Mouse (Mus musculus): ENCODE results near the gene Cracr2b. TPM values are rescaled to one million over a fixed set of nuclear protein-coding genes. Genes with fewer than 3 reads are reported as not detected.

The Cracr2b gene
- total and polyA plus RNA-seq, 2 experiments from 2014 or later, result 5.3 to 5.9 TPM

DNA sequence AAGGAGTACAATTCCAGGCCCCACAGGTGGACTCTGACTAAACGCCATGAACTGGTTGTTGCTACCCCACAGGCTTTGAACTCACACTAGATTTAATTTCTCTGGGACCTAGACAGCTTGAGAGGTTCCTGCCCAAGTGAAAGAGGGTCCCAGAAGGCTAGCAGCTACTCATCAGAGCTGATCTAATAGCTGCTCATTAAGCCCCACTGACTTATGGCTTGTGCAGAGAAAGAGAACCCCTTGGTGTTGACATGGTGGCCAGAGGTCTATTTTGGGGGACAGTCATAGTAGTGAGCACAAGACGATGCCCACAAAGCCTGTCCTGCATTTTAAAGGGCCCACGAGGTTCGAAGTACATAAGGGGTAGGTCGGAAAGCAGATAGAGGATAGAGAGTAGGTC lies 13.3 kb downstream of the Cracr2b start:
- WGBS, result 12% methylated on average over 5 of the region's 5 CpGs
- TF ChIP-seq CTCF (IDR thresholded peaks at IDR 0.05), result no peak
- DNase-seq (ENCODE audit: low spot score) (no peak), ATAC-seq (ENCODE audit: low FRiP score) (no peak)
- Histone ChIP-seq H3K4me3 (ENCODE audit: low read depth, low read length) (peak overlapping the region; percentile 74), H3K27ac (ENCODE audit: low read depth, low read length) (no peak overlapping the region), H3K9me3 (ENCODE audit: low read length) (no peaks in the 10 kb centered on the region), H3K27me3 (ENCODE audit: insufficient read depth, low read length) (peaks cover 12% of the 10 kb centered on the region), H3K9ac (replicated peaks; ENCODE audit: low read length, poor library complexity, severe bottlenecking) (peak overlapping the region; percentile 87), H3K4me1 (ENCODE audit: insufficient read depth, low read length) (peaks cover 11% of the 10 kb centered on the region), H3K4me2 (ENCODE audit: low read depth, low read length, poor library complexity, severe bottlenecking) (peak overlapping the region; percentile 93), H3K36me3 (ENCODE audit: insufficient read depth, low read length) (peaks cover 22% of the 10 kb centered on the region)

DNA sequence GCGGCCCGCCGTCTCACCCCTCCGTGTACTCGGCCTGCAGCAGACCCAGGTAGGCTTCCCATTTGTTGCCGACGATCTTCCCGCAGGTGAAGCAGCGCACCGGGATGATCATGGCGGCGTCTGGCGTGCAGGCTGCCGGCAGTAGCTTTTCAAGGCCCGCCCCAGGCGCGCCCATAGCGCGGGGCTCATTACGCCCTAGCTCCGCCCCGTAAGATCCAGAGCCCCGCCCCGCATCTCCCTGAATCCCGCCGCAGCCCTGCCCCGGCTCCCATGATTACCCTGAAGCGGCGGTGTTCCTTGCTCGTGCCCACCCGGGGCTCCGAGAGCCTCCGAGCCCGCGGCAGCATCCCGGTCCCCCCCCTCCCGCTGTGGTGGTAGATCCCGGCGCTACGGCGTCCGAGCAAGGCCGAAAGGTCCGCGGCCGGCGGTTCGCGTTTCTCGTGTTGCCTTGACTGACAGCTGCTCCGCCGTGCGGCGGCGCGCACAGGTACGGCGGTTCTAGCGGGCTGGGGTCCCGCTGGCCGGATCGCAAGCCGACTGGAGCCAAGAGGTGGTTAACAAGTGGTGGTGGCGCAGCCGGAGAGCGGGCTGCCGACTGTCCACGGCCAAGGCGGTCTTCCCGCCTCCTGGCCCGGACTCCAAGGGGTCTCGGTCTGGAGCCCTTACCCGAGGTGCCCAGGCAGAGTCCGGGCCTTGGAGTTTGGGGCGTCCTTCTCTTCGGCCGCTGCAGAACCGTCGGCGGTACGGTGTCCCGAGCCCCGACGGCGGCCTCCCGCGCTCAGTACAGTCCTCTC lies 14.3 kb downstream of the Cracr2b start, which contains the start of the genes Polr2l and Tspan4:
Polr2l (minus strand) TSS at position 122 of the 794 bp plus-strand sequence.
Tspan4 (plus strand) TSS at position 230 of the 794 bp plus-strand sequence.
- peaks cover 6% of the 10 kb centered on the region for H3K4me1 ChIP-seq (ENCODE audit: insufficient read depth, low read length)
- peak within 1 kb of the TSS; percentile 82 for H3K27ac ChIP-seq (ENCODE audit: low read depth, low read length)
- peaks cover 12% of the 10 kb centered on the region for H3K27me3 ChIP-seq (ENCODE audit: insufficient read depth, low read length)
- peaks cover 19% of the 10 kb centered on the region for H3K36me3 ChIP-seq (ENCODE audit: insufficient read depth, low read length)
- H3K4me3 ChIP-seq (ENCODE audit: low read depth, low read length), result peak within 1 kb of the TSS; percentile 74
- peak within 1 kb of the TSS; percentile 87 for H3K9ac ChIP-seq (replicated peaks; ENCODE audit: low read length, poor library complexity, severe bottlenecking)
- H3K4me2 ChIP-seq (ENCODE audit: low read depth, low read length, poor library complexity, severe bottlenecking), result peak within 1 kb of the TSS; percentile 93
- WGBS, result under 1% methylated on average over 87 of the region's 87 CpGs
- DNase-seq (ENCODE audit: low spot score) (peak; percentile 89), ATAC-seq (ENCODE audit: low FRiP score) (peak; percentile 85)
- no peaks in the 10 kb centered on the region for H3K9me3 ChIP-seq (ENCODE audit: low read length)
- TF ChIP-seq CTCF (IDR thresholded peaks at IDR 0.05), result peak; percentile 40

DNA sequence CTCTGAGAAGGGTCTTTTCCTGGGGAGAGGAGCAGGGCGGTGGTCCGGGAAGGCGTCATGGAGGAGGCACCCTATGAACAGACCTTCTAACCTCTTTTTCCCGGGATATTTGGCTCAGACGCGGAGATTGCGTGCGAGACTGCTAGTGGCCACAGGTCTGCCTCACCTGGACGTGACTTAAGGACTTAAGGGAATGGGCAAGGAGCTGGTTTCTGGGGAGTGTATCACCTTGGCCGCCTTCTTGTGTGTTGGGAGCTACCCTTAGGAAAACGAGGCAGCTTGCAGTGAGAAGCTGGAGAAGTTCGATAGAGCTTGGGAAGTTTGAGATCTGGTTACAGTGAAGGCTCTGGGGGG lies 14.9 kb downstream of the Cracr2b start:
- Histone ChIP-seq H3K4me1 (ENCODE audit: insufficient read depth, low read length) (peaks cover 10% of the 10 kb centered on the region), H3K4me3 (ENCODE audit: low read depth, low read length) (peak overlapping the region; percentile 74), H3K4me2 (ENCODE audit: low read depth, low read length, poor library complexity, severe bottlenecking) (peak overlapping the region; percentile 93), H3K9ac (replicated peaks; ENCODE audit: low read length, poor library complexity, severe bottlenecking) (peak overlapping the region; percentile 87), H3K27ac (ENCODE audit: low read depth, low read length) (0 out of 2 replicates have a peak overlapping the region, but pooled peaks have one; percentile 9), H3K27me3 (ENCODE audit: insufficient read depth, low read length) (peaks cover 12% of the 10 kb centered on the region), H3K9me3 (ENCODE audit: low read length) (no peaks in the 10 kb centered on the region), H3K36me3 (ENCODE audit: insufficient read depth, low read length) (peaks cover 13% of the 10 kb centered on the region)
- DNase-seq (ENCODE audit: low spot score), result no peak
- TF ChIP-seq CTCF (IDR thresholded peaks at IDR 0.05), result no peak
- ATAC-seq (ENCODE audit: low FRiP score), result no peak
- 2% methylated on average over 12 of the region's 12 CpGs for WGBS

DNA sequence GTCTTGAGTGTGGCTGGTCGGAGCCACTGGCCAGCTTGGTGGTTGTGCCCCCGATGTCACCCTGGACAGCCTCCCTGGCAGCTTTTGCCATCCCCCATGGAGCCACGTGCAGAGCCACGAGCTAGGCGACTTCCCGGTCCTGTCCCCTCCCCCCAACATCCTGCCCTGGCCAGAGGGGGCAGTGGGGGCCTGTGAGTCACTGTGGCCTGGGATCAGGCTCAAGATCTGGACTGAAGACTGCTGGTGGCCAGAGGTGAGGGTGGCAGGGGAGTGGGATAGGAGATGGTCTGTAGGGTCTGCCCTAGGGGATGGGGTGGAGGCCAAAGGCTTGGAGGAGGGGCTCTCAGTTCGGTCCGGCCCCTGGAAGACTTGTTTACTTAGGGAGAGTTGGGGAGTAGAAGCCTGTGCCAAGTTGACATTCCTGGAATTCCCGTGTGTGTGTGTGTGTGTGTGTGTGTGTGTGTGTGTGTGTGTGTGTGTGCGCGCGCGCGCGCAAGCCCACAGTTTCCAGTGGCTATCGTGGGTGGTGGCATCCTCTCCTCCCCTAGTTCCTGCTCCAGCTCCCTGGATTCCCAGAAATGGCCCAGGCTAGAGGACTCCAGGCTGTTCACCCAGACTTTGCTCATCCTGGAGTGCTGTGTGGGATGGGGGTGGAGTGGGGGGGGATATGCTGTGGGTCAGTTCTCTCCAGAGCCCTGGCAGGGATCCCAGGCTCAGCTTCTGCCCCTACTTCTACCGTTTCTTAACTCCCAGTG lies 15.5 kb downstream of the Cracr2b start:
- DNase-seq (ENCODE audit: low spot score), result no peak

DNA sequence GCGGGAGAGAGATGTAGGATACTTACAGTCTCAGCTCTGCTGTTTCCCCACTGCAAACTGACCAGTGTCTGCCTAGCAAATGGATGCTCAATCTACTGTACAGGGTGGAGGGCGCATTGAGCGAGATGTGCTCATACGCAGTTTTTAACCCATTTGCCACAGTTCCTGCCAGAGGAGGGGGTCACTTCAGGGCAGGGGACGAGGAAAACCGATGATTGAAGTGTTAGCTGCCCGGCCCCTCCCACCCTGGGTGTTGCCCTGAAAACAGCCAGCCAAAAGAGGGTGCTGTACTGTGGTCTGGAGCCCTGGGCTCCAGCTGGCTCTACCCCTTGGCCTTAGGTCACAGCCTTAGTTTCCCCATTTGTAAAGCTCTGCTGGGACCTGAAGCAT lies 16.1 kb downstream of the Cracr2b start:
- H3K27me3 ChIP-seq (ENCODE audit: insufficient read depth, low read length), result peaks cover 12% of the 10 kb centered on the region
- H3K27ac ChIP-seq (ENCODE audit: low read depth, low read length), result no peak overlapping the region
- H3K9me3 ChIP-seq (ENCODE audit: low read length), result no peaks in the 10 kb centered on the region
- no peak overlapping the region for H3K4me3 ChIP-seq (ENCODE audit: low read depth, low read length)
- no peak for DNase-seq (ENCODE audit: low spot score)
- no peak for ATAC-seq (ENCODE audit: low FRiP score)
- WGBS, result 18% methylated on average over 7 of the region's 7 CpGs
- peak overlapping the region; percentile 93; the same call in 1 of the 2 replicates for H3K4me2 ChIP-seq (ENCODE audit: low read depth, low read length, poor library complexity, severe bottlenecking)
- peak; percentile 19 for TF ChIP-seq CTCF (IDR thresholded peaks at IDR 0.05)
- peaks cover 5% of the 10 kb centered on the region for H3K36me3 ChIP-seq (ENCODE audit: insufficient read depth, low read length)
- H3K4me1 ChIP-seq (ENCODE audit: insufficient read depth, low read length), result peaks cover 10% of the 10 kb centered on the region
- no peak overlapping the region for H3K9ac ChIP-seq (replicated peaks; ENCODE audit: low read length, poor library complexity, severe bottlenecking)

More for the DNA sequence above, 15.5 kb downstream of the Cracr2b start:
- 0 out of 2 replicates have a peak overlapping the region, but pooled peaks have one; percentile 9 for H3K27ac ChIP-seq (ENCODE audit: low read depth, low read length)
- H3K27me3 ChIP-seq (ENCODE audit: insufficient read depth, low read length), result peaks cover 12% of the 10 kb centered on the region
- peak overlapping the region; percentile 93 for H3K4me2 ChIP-seq (ENCODE audit: low read depth, low read length, poor library complexity, severe bottlenecking)
- TF ChIP-seq CTCF (IDR thresholded peaks at IDR 0.05), result peak; percentile 27; the same call in 1 of the 2 replicates
- 3% methylated on average over 11 of the region's 17 CpGs for WGBS
- peaks cover 10% of the 10 kb centered on the region for H3K4me1 ChIP-seq (ENCODE audit: insufficient read depth, low read length)
- 0 out of 2 replicates have a peak, but pooled peaks have one; percentile 11 for ATAC-seq (ENCODE audit: low FRiP score)
- H3K4me3 ChIP-seq (ENCODE audit: low read depth, low read length), result peak overlapping the region; percentile 74; the same call in 1 of the 2 replicates
- no peaks in the 10 kb centered on the region for H3K9me3 ChIP-seq (ENCODE audit: low read length)
- peaks cover 7% of the 10 kb centered on the region for H3K36me3 ChIP-seq (ENCODE audit: insufficient read depth, low read length)
- H3K9ac ChIP-seq (replicated peaks; ENCODE audit: low read length, poor library complexity, severe bottlenecking), result no peak overlapping the region
